Mouse (Mus musculus): ENCODE results near the gene Gm10518. TPM values are rescaled to one million over a fixed set of nuclear protein-coding genes. Genes with fewer than 3 reads are reported as not detected.

Gm10518 gene
- 0.28 TPM in 1 of 2 replicates, not detected in the other for polyA plus RNA-seq (2014; fragmentation: Nextera tagmentation; extraction: Ambion mirVana)

GRCm38 (mm10) chr1:179802610-179803512, at the start of gene Gm10518:
Gene Gm10518, plus strand, starts transcription at chr1:179803376.
- peaks cover 11% of the 10 kb centered on the region for H3K4me1 ChIP-seq (ENCODE audit: control insufficient read depth, insufficient read depth, low read length)
- H3K27me3 ChIP-seq (ENCODE audit: control insufficient read depth, insufficient read depth, low read length): no peaks in the 10 kb centered on the region
- H3K4me3 ChIP-seq (ENCODE audit: low read depth, low read length): peak within 1 kb of the TSS; percentile 95
- under 1% methylated on average over 80 of the region's 94 CpGs for WGBS
- H3K4me2 ChIP-seq (ENCODE audit: low read depth): peak within 1 kb of the TSS; percentile 60
- H3K9ac ChIP-seq (ENCODE audit: low read length): peak within 1 kb of the TSS; percentile 94
- peaks cover 3% of the 10 kb centered on the region for H3K36me3 ChIP-seq (ENCODE audit: control insufficient read depth, insufficient read depth, low read length)
- DNase-seq (ENCODE audit: low spot score) (peak; percentile 62), ATAC-seq (ENCODE audit: insufficient read depth, low FRiP score, low TSS enrichment) (peak; percentile 71)
- H3K27ac ChIP-seq (ENCODE audit: low read depth, low read length): peak within 1 kb of the TSS; percentile 97
- no peaks in the 10 kb centered on the region for H3K9me3 ChIP-seq (ENCODE audit: control insufficient read depth, low read length)

DNA sequence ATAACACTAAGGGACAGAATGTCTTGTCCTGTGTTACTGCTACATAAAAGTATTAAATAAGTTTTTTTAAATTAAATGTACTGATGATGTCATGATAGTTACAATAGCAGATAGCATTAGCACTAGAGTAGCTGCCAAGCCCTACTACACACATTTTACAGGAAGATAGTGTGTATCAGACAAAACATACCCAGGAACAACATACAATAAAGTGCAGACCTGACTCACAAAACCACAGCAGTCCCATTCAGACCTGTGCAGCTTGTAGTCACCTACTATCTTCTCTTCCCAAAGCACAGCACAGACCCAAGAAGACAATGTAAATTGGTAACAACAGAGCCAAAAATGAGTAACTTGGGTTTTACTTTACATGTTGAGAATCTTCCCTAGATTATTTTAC, 46.7 kb upstream of the Gm10518 start:
- DNase-seq (ENCODE audit: low spot score) (no peak), ATAC-seq (ENCODE audit: insufficient read depth, low FRiP score, low TSS enrichment) (no peak)
- Histone ChIP-seq H3K4me2 (ENCODE audit: low read depth) (no peak overlapping the region), H3K27me3 (ENCODE audit: control insufficient read depth, insufficient read depth, low read length) (no peaks in the 10 kb centered on the region), H3K9ac (ENCODE audit: low read length) (no peak overlapping the region), H3K36me3 (ENCODE audit: control insufficient read depth, insufficient read depth, low read length) (peaks cover 20% of the 10 kb centered on the region), H3K4me3 (ENCODE audit: low read depth, low read length) (no peak overlapping the region), H3K4me1 (ENCODE audit: control insufficient read depth, insufficient read depth, low read length) (no peaks in the 10 kb centered on the region), H3K9me3 (ENCODE audit: control insufficient read depth, low read length) (no peaks in the 10 kb centered on the region), H3K27ac (ENCODE audit: low read depth, low read length) (no peak overlapping the region)

DNA sequence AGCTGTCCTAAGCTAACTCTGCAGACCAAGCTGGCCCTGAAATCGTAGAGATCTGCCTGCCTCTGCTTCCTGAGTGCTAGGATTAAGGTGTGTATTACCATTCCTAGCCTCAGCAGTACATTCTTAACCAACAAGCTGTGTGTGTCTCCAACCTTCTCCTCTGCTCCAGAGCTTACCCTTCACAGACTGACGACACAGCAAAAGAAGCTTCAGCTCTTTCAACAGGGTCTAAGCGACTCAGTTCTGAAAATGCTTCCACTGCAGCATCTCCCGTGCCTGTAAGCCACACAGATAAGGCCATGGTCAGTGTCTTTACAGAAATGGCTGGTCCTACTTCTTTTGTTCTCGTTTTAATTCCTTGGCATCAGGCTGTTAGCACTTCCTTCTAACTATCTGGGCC, 43.1 kb upstream of the Gm10518 start:
- H3K4me1 ChIP-seq (ENCODE audit: control insufficient read depth, insufficient read depth, low read length): no peaks in the 10 kb centered on the region
- H3K27ac ChIP-seq (ENCODE audit: low read depth, low read length): no peak overlapping the region
- DNase-seq (ENCODE audit: low spot score) (no peak), ATAC-seq (ENCODE audit: insufficient read depth, low FRiP score, low TSS enrichment) (no peak)
- peaks cover 17% of the 10 kb centered on the region for H3K36me3 ChIP-seq (ENCODE audit: control insufficient read depth, insufficient read depth, low read length)
- H3K4me3 ChIP-seq (ENCODE audit: low read depth, low read length): no peak overlapping the region
- H3K9me3 ChIP-seq (ENCODE audit: control insufficient read depth, low read length): no peaks in the 10 kb centered on the region
- no peak overlapping the region for H3K4me2 ChIP-seq (ENCODE audit: low read depth)
- no peaks in the 10 kb centered on the region for H3K27me3 ChIP-seq (ENCODE audit: control insufficient read depth, insufficient read depth, low read length)
- H3K9ac ChIP-seq (ENCODE audit: low read length): no peak overlapping the region
- WGBS: 92% methylated on average over 5 of the region's 5 CpGs

GRCm38 (mm10) chr1:179760553-179760952, 42.6 kb upstream of the Gm10518 start:
- WGBS: 91% methylated on average over 4 of the region's 4 CpGs
- no peak overlapping the region for H3K4me3 ChIP-seq (ENCODE audit: low read depth, low read length)
- ATAC-seq (ENCODE audit: insufficient read depth, low FRiP score, low TSS enrichment) (no peak), DNase-seq (ENCODE audit: low spot score) (no peak)
- H3K9me3 ChIP-seq (ENCODE audit: control insufficient read depth, low read length): no peaks in the 10 kb centered on the region
- no peak overlapping the region for H3K4me2 ChIP-seq (ENCODE audit: low read depth)
- H3K9ac ChIP-seq (ENCODE audit: low read length): no peak overlapping the region
- H3K4me1 ChIP-seq (ENCODE audit: control insufficient read depth, insufficient read depth, low read length): no peaks in the 10 kb centered on the region
- H3K36me3 ChIP-seq (ENCODE audit: control insufficient read depth, insufficient read depth, low read length): peaks cover 17% of the 10 kb centered on the region
- H3K27me3 ChIP-seq (ENCODE audit: control insufficient read depth, insufficient read depth, low read length): no peaks in the 10 kb centered on the region
- H3K27ac ChIP-seq (ENCODE audit: low read depth, low read length): no peak overlapping the region

DNA sequence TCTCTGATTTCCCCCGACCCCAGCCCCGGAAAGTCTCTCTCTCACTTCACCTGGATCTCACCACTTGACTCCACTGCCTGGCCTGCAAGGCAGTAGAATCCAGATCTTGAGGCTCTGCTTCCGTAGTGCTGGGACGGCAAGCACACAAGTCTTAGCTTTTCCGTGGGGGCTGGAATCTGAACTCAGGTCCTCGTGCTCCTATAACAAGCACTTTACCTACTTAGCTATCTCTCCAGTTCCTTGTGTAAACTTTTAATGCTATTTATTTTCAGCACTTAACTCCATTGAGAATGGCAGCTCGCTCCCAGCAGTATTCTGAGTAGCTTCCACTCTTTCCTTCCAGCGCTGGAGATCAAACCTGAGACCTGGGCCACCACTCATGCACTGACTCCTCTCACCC, 26.3 kb upstream of the Gm10518 start:
- no peak overlapping the region for H3K4me2 ChIP-seq (ENCODE audit: low read depth)
- H3K27ac ChIP-seq (ENCODE audit: low read depth, low read length): no peak overlapping the region
- DNase-seq (ENCODE audit: low spot score) (no peak), ATAC-seq (ENCODE audit: insufficient read depth, low FRiP score, low TSS enrichment) (no peak)
- H3K9me3 ChIP-seq (ENCODE audit: control insufficient read depth, low read length): no peaks in the 10 kb centered on the region
- H3K4me1 ChIP-seq (ENCODE audit: control insufficient read depth, insufficient read depth, low read length): no peaks in the 10 kb centered on the region
- H3K4me3 ChIP-seq (ENCODE audit: low read depth, low read length): no peak overlapping the region
- no peaks in the 10 kb centered on the region for H3K27me3 ChIP-seq (ENCODE audit: control insufficient read depth, insufficient read depth, low read length)
- peaks cover 7% of the 10 kb centered on the region for H3K36me3 ChIP-seq (ENCODE audit: control insufficient read depth, insufficient read depth, low read length)
- 93% methylated on average over 8 of the region's 8 CpGs for WGBS
- no peak overlapping the region for H3K9ac ChIP-seq (ENCODE audit: low read length)

DNA sequence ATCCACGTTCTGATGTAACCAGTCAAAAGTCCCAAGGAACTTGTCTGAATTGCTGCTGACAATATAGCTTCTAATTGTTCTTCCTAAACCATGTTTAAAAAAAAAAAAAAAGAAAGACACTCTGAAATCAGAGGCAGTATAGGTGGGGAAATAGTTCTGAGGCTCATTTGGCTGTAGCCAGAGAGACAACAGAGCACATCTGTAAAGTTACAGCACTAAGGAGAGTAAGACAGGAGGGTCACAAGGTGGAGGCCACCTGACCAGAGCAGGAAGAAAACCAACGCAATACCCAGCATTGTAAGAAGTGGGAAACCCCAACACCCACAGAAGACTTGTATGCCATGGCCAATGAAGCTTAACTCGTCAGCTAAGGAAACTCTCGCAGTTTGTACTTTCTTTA, 19.1 kb upstream of the Gm10518 start:
- H3K27ac ChIP-seq (ENCODE audit: low read depth, low read length): no peak overlapping the region
- no peaks in the 10 kb centered on the region for H3K27me3 ChIP-seq (ENCODE audit: control insufficient read depth, insufficient read depth, low read length)
- peaks cover 12% of the 10 kb centered on the region for H3K36me3 ChIP-seq (ENCODE audit: control insufficient read depth, insufficient read depth, low read length)
- H3K4me3 ChIP-seq (ENCODE audit: low read depth, low read length): no peak overlapping the region
- no peaks in the 10 kb centered on the region for H3K9me3 ChIP-seq (ENCODE audit: control insufficient read depth, low read length)
- no peak for DNase-seq (ENCODE audit: low spot score)
- no peak for ATAC-seq (ENCODE audit: insufficient read depth, low FRiP score, low TSS enrichment)
- H3K9ac ChIP-seq (ENCODE audit: low read length): no peak overlapping the region
- WGBS: 93% methylated on average over 4 of the region's 4 CpGs
- no peak overlapping the region for H3K4me2 ChIP-seq (ENCODE audit: low read depth)
- H3K4me1 ChIP-seq (ENCODE audit: control insufficient read depth, insufficient read depth, low read length): no peaks in the 10 kb centered on the region

DNA sequence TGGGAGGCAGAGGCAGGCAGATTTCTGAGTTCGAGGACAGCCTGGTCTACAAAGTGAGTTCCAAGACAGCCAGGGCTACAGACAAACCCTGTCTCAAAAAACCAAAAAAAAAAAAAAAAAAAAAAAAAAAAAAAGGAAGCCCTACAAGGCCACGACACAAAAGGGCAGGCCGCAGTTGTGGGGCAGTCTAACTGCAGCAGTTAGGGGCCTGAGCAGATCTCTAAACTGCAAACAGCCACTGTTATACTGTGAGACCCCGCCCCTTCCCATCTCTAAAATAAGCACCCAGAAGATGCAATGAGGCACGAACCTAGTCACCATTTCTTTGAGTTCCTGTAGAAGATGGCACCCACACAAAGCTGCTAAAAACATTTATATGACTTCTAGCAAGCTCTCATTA, 17.7 kb upstream of the Gm10518 start:
- H3K27me3 ChIP-seq (ENCODE audit: control insufficient read depth, insufficient read depth, low read length): no peaks in the 10 kb centered on the region
- ATAC-seq (ENCODE audit: insufficient read depth, low FRiP score, low TSS enrichment): no peak
- no peaks in the 10 kb centered on the region for H3K9me3 ChIP-seq (ENCODE audit: control insufficient read depth, low read length)
- H3K4me2 ChIP-seq (ENCODE audit: low read depth): no peak overlapping the region
- H3K9ac ChIP-seq (ENCODE audit: low read length): no peak overlapping the region
- no peaks in the 10 kb centered on the region for H3K4me1 ChIP-seq (ENCODE audit: control insufficient read depth, insufficient read depth, low read length)
- WGBS: 93% methylated on average over 5 of the region's 5 CpGs
- H3K27ac ChIP-seq (ENCODE audit: low read depth, low read length): no peak overlapping the region
- peaks cover 13% of the 10 kb centered on the region for H3K36me3 ChIP-seq (ENCODE audit: control insufficient read depth, insufficient read depth, low read length)
- no peak overlapping the region for H3K4me3 ChIP-seq (ENCODE audit: low read depth, low read length)
- DNase-seq (ENCODE audit: low spot score): no peak

DNA sequence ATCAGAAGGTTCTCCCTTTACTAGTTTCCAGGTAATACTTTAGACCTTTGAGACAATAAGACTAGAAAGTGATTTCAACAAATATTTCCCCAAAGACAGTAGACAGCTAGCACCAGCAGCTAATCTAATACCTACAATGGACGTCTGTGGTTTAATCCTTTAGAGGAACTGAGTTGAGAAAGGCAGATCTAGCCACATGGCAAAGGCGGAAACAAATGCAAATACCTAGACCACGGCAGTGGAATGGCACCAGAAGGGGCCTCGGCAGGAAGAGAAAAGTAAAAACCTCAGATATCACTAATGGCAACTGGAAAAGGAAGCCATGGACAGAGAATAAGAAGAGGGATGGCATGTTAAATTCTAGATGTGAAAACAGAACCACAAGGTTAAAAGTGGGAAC, 15.9 kb upstream of the Gm10518 start:
- 92% methylated on average over 4 of the region's 4 CpGs for WGBS
- Histone ChIP-seq H3K36me3 (ENCODE audit: control insufficient read depth, insufficient read depth, low read length) (peaks cover 11% of the 10 kb centered on the region), H3K4me3 (ENCODE audit: low read depth, low read length) (no peak overlapping the region)

DNA sequence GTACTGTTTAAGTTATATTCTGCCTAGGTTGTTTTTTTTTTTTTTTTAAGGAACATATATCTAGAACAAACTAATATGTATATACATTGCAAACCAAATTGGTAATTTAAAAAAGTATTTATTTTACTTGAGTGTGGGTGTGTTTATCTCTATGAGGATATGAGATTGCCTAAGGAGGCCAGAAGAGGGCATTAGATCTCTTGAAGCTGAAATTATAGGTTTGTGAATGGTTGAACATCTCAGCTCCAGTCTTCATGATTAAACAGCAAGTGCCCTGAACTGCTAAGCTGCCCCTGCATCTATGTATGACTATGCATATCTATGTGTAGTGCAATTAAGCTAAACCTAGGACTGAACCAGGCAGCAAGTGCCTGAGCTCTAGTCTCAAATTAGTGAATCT, 4.4 kb upstream of the Gm10518 start:
- Histone ChIP-seq H3K4me2 (ENCODE audit: low read depth) (no peak overlapping the region), H3K9me3 (ENCODE audit: control insufficient read depth, low read length) (no peaks in the 10 kb centered on the region), H3K27me3 (ENCODE audit: control insufficient read depth, insufficient read depth, low read length) (no peaks in the 10 kb centered on the region), H3K36me3 (ENCODE audit: control insufficient read depth, insufficient read depth, low read length) (peaks cover 21% of the 10 kb centered on the region), H3K4me3 (ENCODE audit: low read depth, low read length) (no peak overlapping the region), H3K4me1 (ENCODE audit: control insufficient read depth, insufficient read depth, low read length) (peaks cover 11% of the 10 kb centered on the region), H3K9ac (ENCODE audit: low read length) (no peak overlapping the region), H3K27ac (ENCODE audit: low read depth, low read length) (no peak overlapping the region)
- ATAC-seq (ENCODE audit: insufficient read depth, low FRiP score, low TSS enrichment) (no peak), DNase-seq (ENCODE audit: low spot score) (no peak)

More for the DNA sequence above, 15.9 kb upstream of the Gm10518 start:
- H3K4me2 ChIP-seq (ENCODE audit: low read depth): no peak overlapping the region
- no peak for ATAC-seq (ENCODE audit: insufficient read depth, low FRiP score, low TSS enrichment)
- H3K9ac ChIP-seq (ENCODE audit: low read length): no peak overlapping the region
- no peak overlapping the region for H3K27ac ChIP-seq (ENCODE audit: low read depth, low read length)
- H3K4me1 ChIP-seq (ENCODE audit: control insufficient read depth, insufficient read depth, low read length): no peaks in the 10 kb centered on the region
- no peaks in the 10 kb centered on the region for H3K9me3 ChIP-seq (ENCODE audit: control insufficient read depth, low read length)
- DNase-seq (ENCODE audit: low spot score): no peak
- H3K27me3 ChIP-seq (ENCODE audit: control insufficient read depth, insufficient read depth, low read length): no peaks in the 10 kb centered on the region
